Mouse (Mus musculus) stomach, embryonic 15.5 days (tissue): ENCODE results near the gene D630003M21Rik. TPM values are rescaled to one million over a fixed set of nuclear protein-coding genes. Genes with fewer than 3 reads are reported as not detected.
A peak's percentile ranks its signal among the peaks of the same experiment; 100 is the strongest.

Experiments used
- ATAC-seq: fragments of 200-750 bp; cut with Nextera tagmentation; 2 replicates; pipeline ENCODE4 v1.8.0; 2017; ENCODE audit warnings: low read depth, moderate number of reproducible peaks, moderate TSS enrichment; ENCODE audit not compliant: insufficient read depth, low FRiP score
- H3K27ac ChIP-seq: fragments of 300-500 bp; sonication (generic); 2 replicates; pipeline ENCODE4 v1.5.1; 2015; ENCODE audit warnings: mild to moderate bottlenecking, inconsistent platforms
- H3K27me3 ChIP-seq: fragments of 300-500 bp; sonication (generic); replicated peaks from 2 replicates; pipeline ENCODE4 v1.6.1; 2015; ENCODE audit warnings: inconsistent platforms
- H3K36me3 ChIP-seq: fragments of 300-500 bp; sonication (generic); 2 replicates; pipeline ENCODE4 v1.6.1; 2015; ENCODE audit warnings: inconsistent platforms
- H3K4me1 ChIP-seq: fragments of 300-500 bp; sonication (generic); 2 replicates; pipeline ENCODE4 v1.6.1; 2015; ENCODE audit warnings: inconsistent platforms
- H3K4me2 ChIP-seq: fragments of 300-500 bp; sonication (generic); 2 replicates; pipeline ENCODE4 v1.6.1; 2015; ENCODE audit warnings: mild to moderate bottlenecking, inconsistent platforms
- H3K4me3 ChIP-seq: fragments of 300-500 bp; sonication (generic); replicated peaks from 2 replicates; pipeline ENCODE4 v1.5.1; 2015; ENCODE audit warnings: inconsistent platforms
- H3K9ac ChIP-seq: fragments of 300-500 bp; sonication (generic); 2 replicates; pipeline ENCODE4 v1.6.1; 2015; ENCODE audit warnings: inconsistent platforms
- H3K9me3 ChIP-seq: fragments of 300-500 bp; sonication (generic); 2 replicates; pipeline ENCODE4 v1.6.1; 2016; ENCODE audit warnings: inconsistent platforms
- WGBS: fragments of 180-500 bp; shearing (Covaris S2); methylation state at CpG from one replicate; pipeline ENCODE4 v1.1.7; 2015; 5-methylcytosine and 5-hydroxymethylcytosine counted together
- polyA plus RNA-seq: library from polyadenylated mRNA; unstranded; fragments of >200 nt; fragmentation: Nextera tagmentation; extraction: Ambion mirVana; gene quantifications from 2 replicates; pipeline ENCODE4 v1.2.1, GENCODE M21; 2015

Gene D630003M21Rik
- polyA plus RNA-seq, 1 experiment from 2014 or later = 3.8 TPM

GRCm38 (mm10) chr2:158186206-158186871 lies 42.7 kb downstream of the D630003M21Rik start:
- H3K4me3 ChIP-seq = no peak overlapping the region
- H3K27ac ChIP-seq = 0 out of 2 replicates have a peak overlapping the region, but pooled peaks have one; percentile 8
- ATAC-seq = no peak
- no peaks in the 10 kb centered on the region for H3K36me3 ChIP-seq
- no peaks in the 10 kb centered on the region for H3K9me3 ChIP-seq
- no peaks in the 10 kb centered on the region for H3K27me3 ChIP-seq
- WGBS = 52% methylated on average over 11 of the region's 11 CpGs
- no peak overlapping the region for H3K4me2 ChIP-seq
- H3K4me1 ChIP-seq = no peaks in the 10 kb centered on the region
- no peak overlapping the region for H3K9ac ChIP-seq

GRCm38 (mm10) chr2:158183266-158183665 lies 45.8 kb downstream of the D630003M21Rik start:
- Histone ChIP-seq H3K27me3 (no peaks in the 10 kb centered on the region), H3K9ac (no peak overlapping the region), H3K4me3 (no peak overlapping the region), H3K27ac (no peak overlapping the region), H3K9me3 (no peaks in the 10 kb centered on the region), H3K36me3 (no peaks in the 10 kb centered on the region), H3K4me2 (no peak overlapping the region), H3K4me1 (peaks cover 15% of the 10 kb centered on the region)
- ATAC-seq = no peak
- WGBS = 88% methylated on average over 8 of the region's 8 CpGs

- ATAC-seq = no peak
- WGBS = 55% methylated on average over 6 of the region's 6 CpGs
These were observed 47.1 kb downstream of the D630003M21Rik start for GRCm38 (mm10) chr2:158181932-158182331.

GRCm38 (mm10) chr2:158180797-158181196 lies 48.2 kb downstream of the D630003M21Rik start:
- no peak overlapping the region for H3K4me3 ChIP-seq
- no peak overlapping the region for H3K27ac ChIP-seq
- no peaks in the 10 kb centered on the region for H3K27me3 ChIP-seq

More at GRCm38 (mm10) chr2:158181932-158182331, 47.1 kb downstream of the D630003M21Rik start:
- no peaks in the 10 kb centered on the region for H3K27me3 ChIP-seq
- no peaks in the 10 kb centered on the region for H3K9me3 ChIP-seq
- no peak overlapping the region for H3K4me2 ChIP-seq
- H3K9ac ChIP-seq = no peak overlapping the region
- H3K4me1 ChIP-seq = peaks cover 16% of the 10 kb centered on the region
- H3K27ac ChIP-seq = no peak overlapping the region
- no peaks in the 10 kb centered on the region for H3K36me3 ChIP-seq
- no peak overlapping the region for H3K4me3 ChIP-seq

GRCm38 (mm10) chr2:158179370-158180111 lies 49.5 kb downstream of the D630003M21Rik start:
- 22% methylated on average over 18 of the region's 18 CpGs for WGBS
- Histone ChIP-seq H3K27ac (peak overlapping the region; percentile 77), H3K9ac (no peak overlapping the region), H3K36me3 (no peaks in the 10 kb centered on the region), H3K4me1 (peaks cover 16% of the 10 kb centered on the region), H3K4me3 (peak overlapping the region; percentile 31), H3K27me3 (no peaks in the 10 kb centered on the region), H3K9me3 (no peaks in the 10 kb centered on the region), H3K4me2 (peak overlapping the region; percentile 60)
- no peak; the same call in 1 of the 2 replicates for ATAC-seq

More at GRCm38 (mm10) chr2:158180797-158181196, 48.2 kb downstream of the D630003M21Rik start:
- ATAC-seq = no peak
- Histone ChIP-seq H3K4me2 (no peak overlapping the region), H3K36me3 (no peaks in the 10 kb centered on the region), H3K9me3 (no peaks in the 10 kb centered on the region), H3K4me1 (peaks cover 16% of the 10 kb centered on the region), H3K9ac (no peak overlapping the region)
- 45% methylated on average over 9 of the region's 9 CpGs for WGBS

- WGBS = 10% methylated on average over 17 of the region's 19 CpGs
- H3K9ac ChIP-seq = no peak overlapping the region
These were observed 50.2 kb downstream of the D630003M21Rik start for GRCm38 (mm10) chr2:158178696-158179369.

GRCm38 (mm10) chr2:158178139-158178538 lies 50.9 kb downstream of the D630003M21Rik start:
- H3K9ac ChIP-seq = no peak overlapping the region
- no peaks in the 10 kb centered on the region for H3K36me3 ChIP-seq
- H3K9me3 ChIP-seq = no peaks in the 10 kb centered on the region
- no peaks in the 10 kb centered on the region for H3K27me3 ChIP-seq
- no peak overlapping the region for H3K27ac ChIP-seq
- WGBS = 75% methylated on average over 4 of the region's 4 CpGs
- H3K4me3 ChIP-seq = no peak overlapping the region
- H3K4me2 ChIP-seq = no peak overlapping the region
- H3K4me1 ChIP-seq = peaks cover 16% of the 10 kb centered on the region
- ATAC-seq = no peak

More at GRCm38 (mm10) chr2:158178696-158179369, 50.2 kb downstream of the D630003M21Rik start:
- H3K4me3 ChIP-seq = peak overlapping the region; percentile 31
- peaks cover 16% of the 10 kb centered on the region for H3K4me1 ChIP-seq
- H3K4me2 ChIP-seq = peak overlapping the region; percentile 60
- peak; percentile 81 for ATAC-seq
- no peaks in the 10 kb centered on the region for H3K36me3 ChIP-seq
- no peaks in the 10 kb centered on the region for H3K27me3 ChIP-seq
- H3K27ac ChIP-seq = peak overlapping the region; percentile 77
- H3K9me3 ChIP-seq = no peaks in the 10 kb centered on the region

- no peaks in the 10 kb centered on the region for H3K27me3 ChIP-seq
- no peak overlapping the region for H3K4me2 ChIP-seq
- no peaks in the 10 kb centered on the region for H3K9me3 ChIP-seq
- no peak overlapping the region for H3K27ac ChIP-seq
- no peak overlapping the region for H3K4me3 ChIP-seq
- H3K4me1 ChIP-seq = peaks cover 16% of the 10 kb centered on the region
- no peaks in the 10 kb centered on the region for H3K36me3 ChIP-seq
- H3K9ac ChIP-seq = no peak overlapping the region
- 81% methylated on average over 3 of the region's 3 CpGs for WGBS
- ATAC-seq = no peak
These were observed 51.4 kb downstream of the D630003M21Rik start for GRCm38 (mm10) chr2:158177574-158177973.

GRCm38 (mm10) chr2:158176763-158177162 lies 52.3 kb downstream of the D630003M21Rik start:
- whole genome bisulfite sequencing = 87% methylated on average over 9 of the region's 9 CpGs
- Histone ChIP-seq H3K27ac (no peak overlapping the region), H3K4me2 (no peak overlapping the region), H3K36me3 (no peaks in the 10 kb centered on the region), H3K9ac (no peak overlapping the region), H3K4me3 (no peak overlapping the region), H3K27me3 (no peaks in the 10 kb centered on the region), H3K9me3 (no peaks in the 10 kb centered on the region), H3K4me1 (peaks cover 16% of the 10 kb centered on the region)
- ATAC-seq = no peak

GRCm38 (mm10) chr2:158175433-158175832 lies 53.6 kb downstream of the D630003M21Rik start:
- H3K4me1 ChIP-seq = peaks cover 16% of the 10 kb centered on the region
- no peak overlapping the region for H3K4me3 ChIP-seq
- H3K9ac ChIP-seq = no peak overlapping the region
- WGBS = 45% methylated on average over 3 of the region's 3 CpGs
- H3K27ac ChIP-seq = no peak overlapping the region
- H3K27me3 ChIP-seq = no peaks in the 10 kb centered on the region
- H3K4me2 ChIP-seq = no peak overlapping the region
- no peaks in the 10 kb centered on the region for H3K36me3 ChIP-seq
- H3K9me3 ChIP-seq = no peaks in the 10 kb centered on the region
- ATAC-seq = no peak

- Histone ChIP-seq H3K4me1 (peaks cover 16% of the 10 kb centered on the region), H3K4me2 (no peak overlapping the region), H3K4me3 (no peak overlapping the region), H3K9ac (no peak overlapping the region), H3K27ac (no peak overlapping the region), H3K36me3 (no peaks in the 10 kb centered on the region), H3K9me3 (no peaks in the 10 kb centered on the region), H3K27me3 (no peaks in the 10 kb centered on the region)
- ATAC-seq = no peak
- WGBS = 84% methylated on average over 15 of the region's 15 CpGs
These were observed 54.1 kb downstream of the D630003M21Rik start for GRCm38 (mm10) chr2:158174958-158175357.

GRCm38 (mm10) chr2:158174438-158174837 lies 54.6 kb downstream of the D630003M21Rik start:
- no peaks in the 10 kb centered on the region for H3K36me3 ChIP-seq
- ATAC-seq = no peak
- H3K27ac ChIP-seq = no peak overlapping the region
- no peaks in the 10 kb centered on the region for H3K27me3 ChIP-seq
- 75% methylated on average over 5 of the region's 5 CpGs for WGBS
- no peak overlapping the region for H3K9ac ChIP-seq
- H3K4me2 ChIP-seq = no peak overlapping the region
- H3K4me3 ChIP-seq = no peak overlapping the region
- H3K4me1 ChIP-seq = peaks cover 12% of the 10 kb centered on the region
- no peaks in the 10 kb centered on the region for H3K9me3 ChIP-seq
